Mouse (Mus musculus) embryonic fibroblast, embryonic 13.5 days (primary cell): ENCODE results near the gene Kcnh1.

Experiments
- CTCF ChIP-seq: IDR thresholded peaks from 2 replicates; pipeline ENCODE4 v1.5.1; 2011; ENCODE audit warnings: mild to moderate bottlenecking, control low read depth, low read length, moderate library complexity, borderline replicate concordance; ENCODE audit not compliant: insufficient read depth
- POLR2A ChIP-seq: IDR thresholded peaks from 2 replicates; pipeline ENCODE4 v1.6.1; 2011; ENCODE audit warnings: low read depth, mild to moderate bottlenecking, control low read depth, low read length, moderate library complexity

DNA sequence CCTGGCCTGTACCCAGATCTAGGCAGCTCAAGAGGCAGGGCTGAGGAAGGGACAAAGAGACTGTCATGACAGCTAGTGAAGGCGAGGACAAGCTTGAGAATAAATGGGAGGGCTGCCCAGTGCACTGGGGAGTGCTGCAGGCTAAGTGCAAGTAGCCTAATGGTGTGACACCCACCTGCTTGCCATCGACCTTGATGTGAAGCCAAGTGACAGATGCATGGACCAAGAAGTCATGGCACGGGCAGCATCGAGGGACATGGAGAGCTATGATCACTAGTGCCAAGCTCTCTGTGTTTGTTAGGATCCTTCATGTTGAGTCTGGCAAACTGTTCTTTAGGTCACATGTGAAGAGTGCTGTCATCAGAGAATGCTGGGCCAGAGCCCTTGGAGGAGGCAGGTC is 313.1 kb downstream of the Kcnh1 start:
- TF ChIP-seq CTCF (no peak), POLR2A (no peak)
